Mouse (Mus musculus) kidney, adult 11 months (tissue): ENCODE data around the gene Ptpdc1.

Source experiments
- DNase-seq: peaks from one replicate; pipeline ENCODE4 v3.0.0; 2022

Ptpdc1 gene

DNA sequence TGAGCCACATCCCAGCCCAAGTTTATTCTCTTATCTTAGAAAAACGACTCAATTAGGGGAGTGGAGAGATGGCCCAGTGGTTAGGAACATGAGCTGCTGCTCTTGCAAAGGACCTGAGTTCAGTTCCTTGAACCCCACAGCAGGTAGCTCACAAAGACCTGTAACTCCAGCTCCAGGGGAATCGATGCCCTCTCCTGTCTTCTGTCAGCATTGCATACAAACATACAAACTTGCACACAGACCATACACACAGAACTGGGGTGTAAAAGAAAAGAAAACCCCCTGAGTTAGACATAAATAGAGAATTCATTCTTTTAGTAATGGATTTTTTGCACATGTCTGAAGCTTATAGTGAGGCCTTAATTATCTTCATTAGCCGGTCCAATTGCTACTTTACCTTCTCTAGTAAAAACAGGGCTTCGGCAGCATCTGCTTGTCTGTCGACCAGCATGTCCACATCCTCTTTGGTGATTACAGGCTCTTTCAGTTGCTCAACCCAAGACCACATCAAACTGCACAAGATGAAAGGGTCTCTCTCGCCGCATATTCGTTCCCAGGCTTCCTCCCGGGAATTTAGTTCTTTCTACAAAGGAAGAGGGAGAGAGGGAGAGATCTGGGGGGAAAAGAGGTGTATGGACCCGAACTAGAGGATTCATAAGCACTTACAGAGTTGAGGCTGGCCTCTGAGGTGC, 42.6 kb downstream of the Ptpdc1 start:
- no peak for DNase-seq

DNA sequence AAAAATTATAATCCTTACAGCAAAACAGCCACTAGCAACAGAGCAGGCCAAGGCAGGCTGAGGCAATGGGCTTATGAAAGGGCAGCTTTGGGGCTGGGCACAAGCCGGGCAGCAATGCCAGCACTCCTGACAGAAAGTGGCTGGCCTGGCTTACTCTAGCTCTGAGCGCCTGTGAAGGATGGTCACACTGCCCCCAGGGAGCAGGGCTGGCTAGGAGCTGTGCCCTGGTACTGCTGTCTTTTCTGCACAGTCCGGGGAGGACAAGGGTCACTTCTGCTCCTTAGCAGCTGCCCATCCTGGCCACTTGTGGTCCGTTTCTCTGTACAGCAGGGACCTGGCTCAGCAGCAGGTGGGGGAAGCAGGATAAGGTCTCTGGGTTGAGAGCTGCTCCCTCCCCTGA, 46.8 kb downstream of the Ptpdc1 start:
- peak; percentile 83 for DNase-seq

DNA sequence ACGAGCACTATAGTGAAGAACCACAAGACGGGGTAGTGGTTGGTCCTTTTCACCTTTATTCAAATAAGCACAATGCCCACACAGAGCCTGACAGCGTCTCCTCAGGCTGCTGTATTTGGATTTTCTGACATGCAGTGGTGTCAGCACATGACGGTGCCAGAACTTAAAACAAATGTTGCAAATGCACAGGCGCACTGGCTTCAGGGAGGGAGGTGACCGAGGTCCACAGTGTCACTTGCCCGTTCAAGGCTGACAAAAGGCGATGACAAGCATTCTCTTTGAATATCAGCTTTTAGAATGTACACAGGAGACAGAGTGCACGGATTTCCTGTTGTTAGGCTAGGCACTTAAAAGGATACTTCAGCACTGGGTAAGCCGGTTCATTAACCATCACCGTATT, 47.6 kb downstream of the Ptpdc1 start:
- DNase-seq = no peak

DNA sequence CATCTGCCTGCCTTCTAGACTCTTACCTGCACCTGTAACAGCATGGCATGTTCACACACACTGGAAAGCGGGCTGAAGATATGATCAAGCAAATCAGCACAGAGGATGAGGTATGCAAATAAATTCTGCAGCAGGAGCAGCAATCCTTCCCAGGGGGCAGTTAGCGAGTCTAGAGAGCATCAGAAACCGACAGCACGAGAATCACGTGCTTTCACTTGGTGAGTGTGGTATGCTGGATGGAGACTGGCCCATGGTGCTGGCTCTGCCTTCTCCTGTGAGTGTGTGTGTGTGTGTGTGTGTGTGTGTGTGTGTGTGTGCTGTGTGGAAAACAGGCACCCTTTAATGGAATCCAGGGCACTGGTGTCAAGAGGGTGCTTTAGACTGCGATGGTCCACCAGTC, 48.5 kb downstream of the Ptpdc1 start:
- no peak for DNase-seq

DNA sequence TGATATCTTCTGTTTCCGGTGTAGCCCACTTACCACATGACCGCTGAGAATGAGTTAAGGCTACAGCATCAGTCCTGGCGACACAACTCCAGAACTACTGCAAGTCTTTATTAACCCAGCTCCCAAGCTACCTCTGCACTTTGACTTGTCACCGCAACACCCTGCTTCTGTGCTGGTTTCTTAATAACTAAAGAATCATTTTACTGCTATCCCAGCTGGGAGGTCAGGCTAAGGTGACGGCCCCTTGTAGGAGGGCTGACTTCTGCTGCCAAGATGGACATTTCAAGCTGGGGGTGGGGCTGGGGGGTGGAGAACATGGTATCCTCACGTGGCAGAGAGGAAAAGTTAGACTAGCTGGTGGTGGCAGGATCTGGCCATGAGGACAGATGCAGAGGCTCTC, 50.7 kb downstream of the Ptpdc1 start:
- DNase-seq = peak; percentile 85

DNA sequence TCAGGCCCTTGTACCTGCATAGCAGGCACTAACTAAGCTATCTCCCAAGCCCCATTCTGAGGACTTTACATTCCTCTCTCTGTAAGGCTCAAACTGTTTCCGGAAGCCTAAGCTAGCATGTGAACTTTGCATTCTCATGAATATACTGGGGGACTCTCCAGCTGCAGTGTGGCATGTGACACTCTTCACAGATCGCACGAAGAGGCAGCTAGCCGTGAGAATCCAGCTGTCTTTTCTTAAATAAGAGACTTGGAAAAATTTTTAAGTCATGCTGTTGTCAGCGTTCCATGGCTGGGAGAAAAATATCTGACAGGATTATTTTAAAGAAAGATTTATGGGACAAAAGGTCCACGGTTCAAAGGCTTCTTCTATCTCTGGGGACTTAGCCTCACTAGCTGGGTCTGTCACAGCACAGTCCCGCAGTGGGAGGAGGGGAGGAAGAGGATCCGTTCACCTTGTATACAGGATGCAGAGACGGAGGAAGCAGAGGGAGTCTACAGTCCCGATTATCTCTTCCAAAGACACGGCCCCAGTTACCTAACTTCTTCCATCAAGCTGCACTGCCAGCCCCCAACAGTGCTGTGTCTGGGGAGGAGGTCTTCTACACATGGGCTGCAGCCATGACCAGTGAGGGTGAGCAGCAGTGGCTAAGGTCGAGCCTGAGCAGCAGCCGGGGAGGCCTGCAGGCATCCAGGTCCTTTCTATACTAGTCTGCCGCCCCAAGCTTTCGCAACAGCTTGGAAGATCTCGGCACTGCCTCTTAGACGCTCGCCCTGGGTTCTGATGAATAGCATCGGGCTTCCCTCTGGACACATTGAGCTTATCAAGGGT, 51.7 kb downstream of the Ptpdc1 start:
- peak; percentile 33 for DNase-seq

DNA sequence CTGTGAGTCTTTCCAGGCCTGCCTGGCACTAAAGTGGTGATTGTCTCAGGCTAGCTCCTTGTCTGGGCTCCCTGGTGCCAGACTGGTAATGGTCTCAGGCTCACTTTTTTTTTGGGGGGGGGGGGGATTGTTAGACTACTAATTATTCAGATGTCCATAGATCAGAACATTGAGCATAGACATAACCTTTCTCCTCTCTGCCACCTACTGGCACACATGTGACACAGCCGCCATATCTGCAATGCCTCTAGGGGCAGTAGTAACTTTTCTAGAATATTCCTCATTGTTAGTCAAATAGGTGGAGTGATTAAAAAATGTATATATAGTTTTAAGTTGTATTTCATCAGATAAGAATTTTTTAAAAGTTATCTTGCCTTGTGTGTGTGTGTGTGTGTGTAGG, 53.3 kb downstream of the Ptpdc1 start:
- DNase-seq = peak; percentile 53

DNA sequence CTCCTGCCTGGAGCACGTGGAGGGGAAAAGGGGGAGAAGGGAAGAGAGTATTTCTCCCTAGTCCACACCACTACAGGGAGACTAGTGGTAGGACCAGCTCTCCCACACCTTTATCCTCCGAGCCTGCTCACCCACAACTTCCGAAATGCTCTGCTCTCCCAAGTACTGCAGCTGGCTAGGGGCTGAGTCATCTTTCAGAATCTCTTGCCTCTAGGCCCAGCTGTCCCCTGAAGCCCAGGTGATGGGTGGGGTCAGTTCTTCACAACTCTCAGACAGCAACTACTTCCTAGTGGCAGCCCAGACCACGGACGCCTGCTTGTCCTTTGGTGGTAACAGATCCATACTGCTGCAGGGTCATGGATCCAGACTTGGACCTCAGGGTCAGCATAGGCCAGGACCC, 54.2 kb downstream of the Ptpdc1 start:
- no peak for DNase-seq

DNA sequence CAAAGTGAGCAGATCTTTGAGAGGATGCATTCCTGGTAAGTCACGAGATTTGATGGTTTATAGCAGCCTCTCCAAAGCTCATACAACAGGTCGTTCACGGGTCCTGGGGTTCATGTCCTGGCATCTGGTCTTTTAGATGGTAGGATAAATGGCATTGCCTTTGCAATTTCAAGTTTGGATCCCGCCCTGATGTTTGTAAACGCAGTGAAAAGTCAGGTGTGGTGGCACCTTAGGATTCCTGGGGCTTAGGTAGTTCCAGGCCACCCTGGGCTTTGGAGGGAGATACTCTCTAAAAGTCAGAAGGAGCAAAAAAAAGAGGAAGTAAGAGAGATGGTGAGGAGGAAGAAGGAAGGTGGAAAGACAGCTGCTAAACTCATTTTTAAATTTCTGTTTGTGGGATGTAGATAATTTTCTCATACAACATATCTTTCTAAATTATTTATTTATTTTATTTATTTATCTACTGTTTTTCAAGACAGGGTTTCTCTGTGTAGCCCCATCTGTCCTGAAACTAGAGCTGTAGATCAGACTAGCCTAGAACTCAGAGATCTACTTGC, 55.8 kb downstream of the Ptpdc1 start:
- DNase-seq = no peak

DNA sequence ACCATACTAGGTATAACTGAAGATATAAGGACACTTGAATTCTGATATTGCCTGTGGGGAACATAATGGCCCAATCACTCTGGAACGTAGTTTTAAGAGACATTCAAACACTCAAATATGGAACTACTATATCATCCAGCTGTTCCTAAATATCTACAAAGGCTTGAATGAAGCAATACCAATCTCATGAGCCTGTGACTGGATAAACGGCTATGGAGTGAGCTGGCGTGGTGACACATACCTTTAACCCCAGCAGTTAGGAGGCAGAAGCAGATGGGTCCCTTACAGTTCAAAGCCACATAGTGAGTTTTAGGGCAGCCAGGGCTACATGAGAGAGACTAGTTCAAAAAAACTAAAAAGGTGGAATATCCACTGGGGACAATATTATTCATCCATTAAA, 57.8 kb downstream of the Ptpdc1 start:
- DNase-seq = no peak

DNA sequence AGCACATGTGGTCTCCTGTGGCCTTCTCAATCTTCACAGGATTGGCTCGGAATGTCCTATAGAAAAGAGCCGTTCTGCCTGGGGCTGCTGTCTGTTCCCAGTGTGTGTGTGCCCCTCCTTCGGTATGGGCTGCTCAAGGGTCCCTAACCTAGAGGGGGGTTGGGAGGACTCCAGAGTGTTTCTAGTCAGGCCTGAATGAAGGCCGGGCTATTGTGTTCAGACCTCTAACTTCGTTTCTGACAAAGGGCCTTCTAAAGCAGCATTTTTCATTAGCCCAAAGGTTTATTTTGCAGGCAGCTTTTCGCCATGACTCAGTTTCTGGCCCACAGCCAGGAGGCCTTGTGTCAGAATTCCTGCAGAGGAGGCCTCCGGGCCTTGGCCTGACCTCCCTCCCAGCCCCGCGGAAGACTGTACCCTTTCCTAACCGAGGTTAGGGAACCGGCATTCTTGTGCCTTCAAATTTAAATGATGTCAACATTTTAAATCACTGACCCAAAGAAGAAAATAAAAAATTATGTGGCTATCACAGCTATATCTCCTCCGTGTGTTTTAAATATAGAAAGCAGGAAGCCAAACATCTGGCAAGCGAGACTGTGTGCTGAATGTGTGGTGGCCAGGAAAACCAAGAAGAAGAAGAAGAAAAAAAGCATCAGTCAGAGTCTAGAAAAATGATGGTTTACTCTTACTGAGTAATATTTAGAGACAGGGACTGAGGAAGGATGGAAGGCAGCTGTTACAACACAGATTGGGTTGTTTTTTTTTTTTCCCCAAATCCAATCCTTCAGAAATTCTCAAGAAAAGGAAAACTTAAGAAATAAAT, 59.1 kb downstream of the Ptpdc1 start:
- peak; percentile 91 for DNase-seq

DNA sequence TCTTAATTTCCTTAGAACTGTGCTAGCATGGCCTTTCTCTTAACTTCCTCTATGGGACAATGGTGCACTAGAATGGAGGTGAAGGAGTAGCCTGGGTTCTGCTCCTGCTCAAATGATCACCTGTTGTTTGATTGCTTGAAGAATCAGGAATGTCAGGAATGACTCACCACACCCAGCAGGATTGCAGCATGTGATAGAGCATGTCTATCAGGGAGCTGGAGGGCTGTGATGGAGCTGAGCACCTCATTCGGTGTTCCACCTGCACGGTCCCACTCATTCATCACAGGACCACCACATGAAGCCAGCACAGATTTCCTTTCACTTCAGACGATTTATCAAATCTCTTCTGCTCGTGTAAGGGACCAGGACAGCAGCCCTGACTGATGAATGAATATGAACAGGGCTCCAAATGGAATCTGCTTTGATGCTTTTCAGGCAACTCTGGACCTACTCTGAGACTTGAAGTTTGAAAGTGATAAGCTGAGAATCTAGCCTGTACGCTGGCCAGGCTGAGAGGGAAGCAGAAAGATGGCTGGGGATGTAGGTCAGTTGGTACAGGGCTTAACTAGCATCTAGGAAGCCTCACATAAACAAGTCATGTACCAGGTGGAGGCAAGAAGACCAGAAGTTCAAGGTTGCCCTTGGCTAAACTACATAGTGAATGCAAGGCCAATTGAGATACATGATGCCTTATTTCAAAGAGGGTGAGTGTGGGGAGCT, 60.4 kb downstream of the Ptpdc1 start:
- DNase-seq = no peak

DNA sequence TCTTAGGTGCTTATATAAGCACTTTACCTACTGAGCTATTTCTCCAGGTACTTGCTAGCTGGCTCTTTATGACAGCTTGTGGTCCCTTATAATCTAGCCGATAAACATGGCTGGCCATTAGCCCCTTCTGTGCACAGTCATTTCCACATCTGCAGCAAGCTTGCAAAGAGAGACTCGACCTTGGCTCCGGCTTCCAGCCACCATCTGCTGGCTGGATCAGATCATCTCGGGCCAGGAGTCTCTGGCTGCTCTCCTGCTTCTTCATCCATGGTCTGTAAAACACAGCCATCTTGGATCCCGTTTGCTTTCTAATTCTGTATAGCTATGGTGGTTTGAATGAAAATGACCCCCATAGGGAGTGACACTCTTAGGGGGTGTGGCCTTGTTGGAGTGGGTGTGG, 63.1 kb downstream of the Ptpdc1 start:
- no peak for DNase-seq

DNA sequence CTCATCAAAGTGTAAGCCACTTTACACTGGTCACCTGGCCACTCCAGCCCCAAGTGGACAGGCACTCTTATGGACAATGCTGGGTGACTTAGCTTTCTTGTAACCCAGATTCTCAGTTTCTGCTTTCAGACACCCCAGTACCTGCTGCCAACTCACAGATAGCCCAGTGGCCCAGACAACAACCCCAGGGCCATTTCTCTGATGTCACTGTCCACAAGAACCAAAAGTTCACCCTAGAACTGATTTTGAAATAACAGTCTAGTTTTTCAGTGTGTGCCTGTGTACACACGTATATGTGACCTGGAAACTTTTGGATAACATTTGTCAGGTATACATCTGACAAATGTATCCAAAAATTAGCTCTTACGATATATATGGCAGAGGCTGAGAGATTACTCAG, 64.0 kb downstream of the Ptpdc1 start:
- no peak for DNase-seq

DNA sequence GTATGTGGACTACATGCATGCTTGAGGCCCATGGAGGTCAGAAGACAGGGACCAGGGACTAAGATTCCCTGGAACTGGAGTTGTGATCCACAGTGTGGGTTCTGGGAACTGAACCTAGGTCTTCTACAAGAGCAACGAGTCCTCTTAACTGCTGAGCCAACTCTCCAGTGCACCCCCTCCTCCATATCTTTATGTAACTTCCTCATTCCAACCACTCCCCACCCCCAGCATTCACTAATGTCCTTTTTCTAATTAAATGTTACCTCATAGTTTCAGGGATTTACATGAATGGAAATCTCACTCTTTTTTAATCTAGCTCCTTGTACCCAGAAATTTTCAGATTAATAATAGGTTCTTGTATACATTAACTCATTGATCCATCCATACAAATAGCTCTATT, 69.5 kb downstream of the Ptpdc1 start:
- DNase-seq = no peak

DNA sequence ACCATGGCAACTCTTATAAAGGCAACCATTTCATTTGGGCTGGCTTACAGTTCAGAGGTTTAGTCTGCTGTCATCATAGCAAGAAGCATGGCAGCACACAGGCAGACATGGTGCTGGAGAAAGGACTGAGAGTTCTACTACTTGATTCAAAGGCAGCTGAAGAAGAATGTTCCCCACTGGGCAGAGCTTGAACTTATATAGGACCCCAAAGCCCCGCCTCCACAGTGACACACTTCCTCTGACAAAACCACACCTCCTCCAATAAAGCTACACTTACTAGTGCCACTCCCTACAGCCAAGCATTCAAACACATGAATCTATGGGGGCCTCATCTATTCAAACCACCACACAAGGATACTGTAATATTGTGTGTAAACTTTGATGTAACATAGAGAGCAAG, 70.9 kb downstream of the Ptpdc1 start:
- no peak for DNase-seq

DNA sequence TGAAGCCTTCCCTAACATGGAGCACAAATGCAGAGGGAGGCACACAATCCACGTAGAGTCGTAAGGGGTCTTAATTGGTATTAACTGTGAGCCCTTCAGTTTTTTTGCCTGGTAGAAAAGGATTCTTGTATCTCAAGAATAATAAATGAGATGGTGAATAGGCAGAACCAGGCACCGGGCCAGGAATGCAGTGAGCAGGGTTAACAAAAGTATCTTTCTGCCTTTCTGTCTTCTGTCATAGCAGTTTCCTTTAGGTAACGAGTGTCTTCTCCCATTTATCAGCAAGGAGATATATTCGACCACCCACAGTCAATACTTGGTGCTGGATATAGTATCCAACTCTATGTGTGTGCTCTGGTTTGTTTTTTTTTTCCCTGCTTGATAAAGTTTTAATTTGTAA, 72.0 kb downstream of the Ptpdc1 start:
- no peak for DNase-seq

DNA sequence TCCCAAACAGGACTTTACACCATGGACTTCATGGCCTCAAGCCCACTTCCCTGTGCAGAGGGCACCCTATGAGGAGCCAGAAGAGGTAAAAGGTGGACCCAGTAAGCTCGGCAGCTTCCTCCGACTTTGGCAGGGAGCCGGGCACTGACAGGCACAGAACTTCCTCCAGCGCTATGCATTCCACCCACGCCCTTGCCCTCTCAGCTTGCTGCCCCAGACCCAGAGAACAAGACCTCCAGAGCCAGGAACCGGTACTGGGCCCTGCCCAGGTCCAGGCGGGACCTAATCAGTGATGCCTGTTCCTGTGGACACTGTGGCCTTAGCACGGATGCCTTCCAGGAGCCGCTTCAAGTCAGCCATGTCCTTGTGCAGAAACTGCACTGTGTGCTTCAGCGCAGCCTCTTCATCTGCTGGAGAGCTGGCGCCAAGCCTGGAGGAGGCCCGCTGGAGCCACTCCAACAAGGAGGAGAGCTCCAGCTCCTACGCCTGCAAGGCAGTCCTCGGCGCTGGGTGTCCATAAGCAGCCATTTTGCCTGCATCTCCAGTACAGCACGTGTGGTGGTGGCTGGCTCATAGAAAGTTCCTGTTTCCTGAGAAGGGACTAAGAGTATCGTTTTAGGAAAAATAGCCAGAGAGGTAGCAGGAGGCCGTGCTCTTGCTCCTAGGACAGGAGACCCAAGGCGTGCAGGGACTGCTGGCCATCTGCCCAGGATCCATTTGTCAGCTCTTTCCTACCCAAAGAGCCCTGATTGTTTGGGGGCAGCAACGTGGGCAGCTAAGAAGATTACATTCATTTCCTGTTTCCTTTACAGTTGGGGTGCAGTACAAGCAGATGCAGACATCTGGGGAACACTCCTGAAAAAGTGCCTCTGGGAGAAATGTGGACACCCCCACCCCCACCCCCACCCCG, 73.0 kb downstream of the Ptpdc1 start:
- DNase-seq = peak; percentile 92

DNA sequence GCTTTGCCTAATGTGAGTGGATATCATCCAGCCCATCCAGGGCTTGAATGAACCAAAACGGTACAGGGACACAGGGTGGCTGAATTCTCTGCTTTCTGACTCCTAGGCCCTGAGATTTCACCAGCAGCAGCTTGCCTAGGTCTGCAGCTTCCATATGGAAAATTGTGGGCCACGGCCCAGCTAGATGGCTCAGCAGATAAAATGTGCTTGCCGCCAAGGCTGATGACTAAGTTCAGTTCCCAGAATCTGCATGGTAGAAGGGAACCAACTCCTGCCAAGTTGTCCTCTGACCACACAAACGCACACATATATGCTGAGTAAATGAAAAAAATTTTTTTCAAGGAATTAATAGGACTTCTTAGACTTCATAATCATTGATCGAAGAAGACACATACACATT, 77.2 kb downstream of the Ptpdc1 start:
- DNase-seq = no peak

DNA sequence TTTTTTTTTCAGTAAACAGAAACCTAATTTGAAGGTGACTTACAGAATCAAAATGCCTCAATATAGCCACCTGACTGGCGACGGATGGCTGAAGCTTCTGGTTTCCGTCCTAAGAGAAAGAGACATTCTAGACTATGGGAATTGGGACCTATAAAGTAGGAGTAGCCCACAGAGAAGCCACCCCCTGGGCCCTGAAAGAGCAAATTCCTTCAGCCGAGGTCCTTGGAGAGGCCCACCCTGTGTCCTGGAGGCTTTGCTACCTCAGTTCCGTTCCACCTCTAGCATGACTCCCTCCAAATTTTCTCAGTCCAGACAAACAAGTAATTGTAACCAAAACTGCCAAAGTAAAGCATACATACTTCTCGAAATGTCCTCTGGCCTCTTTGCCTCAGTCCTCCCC, 77.8 kb downstream of the Ptpdc1 start:
- DNase-seq = no peak

DNA sequence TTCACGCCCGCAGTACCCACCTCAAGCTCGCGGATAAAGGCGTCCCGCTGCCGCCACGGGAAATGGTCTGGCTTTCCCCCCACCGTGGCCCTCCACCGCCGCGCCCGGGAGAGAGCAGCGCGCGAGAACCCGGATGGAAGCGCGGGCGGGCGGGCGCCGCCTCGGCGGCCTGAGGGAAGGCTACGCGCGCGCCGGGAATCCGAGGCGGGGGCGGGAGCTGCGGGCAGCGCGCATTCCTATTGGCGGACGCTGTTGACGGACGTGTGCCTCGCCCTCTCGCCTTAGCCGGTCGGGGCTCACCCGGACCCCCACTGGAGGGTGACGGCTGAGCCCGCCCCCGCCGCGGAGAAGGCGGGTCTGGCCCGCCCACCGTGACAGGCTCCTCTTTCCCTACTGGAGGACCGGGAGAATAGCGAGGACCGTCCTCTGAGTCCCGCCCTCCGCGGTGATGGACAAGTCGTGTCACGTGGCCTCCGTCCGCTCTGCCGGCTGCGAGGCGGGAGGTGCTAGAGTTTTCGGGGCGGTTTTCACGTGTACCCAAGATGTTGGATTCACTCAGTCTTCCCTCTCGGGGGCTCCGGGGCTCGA, 79.0 kb downstream of the Ptpdc1 start:
- peak; percentile 100 for DNase-seq
